In the genomic region with DNA sequence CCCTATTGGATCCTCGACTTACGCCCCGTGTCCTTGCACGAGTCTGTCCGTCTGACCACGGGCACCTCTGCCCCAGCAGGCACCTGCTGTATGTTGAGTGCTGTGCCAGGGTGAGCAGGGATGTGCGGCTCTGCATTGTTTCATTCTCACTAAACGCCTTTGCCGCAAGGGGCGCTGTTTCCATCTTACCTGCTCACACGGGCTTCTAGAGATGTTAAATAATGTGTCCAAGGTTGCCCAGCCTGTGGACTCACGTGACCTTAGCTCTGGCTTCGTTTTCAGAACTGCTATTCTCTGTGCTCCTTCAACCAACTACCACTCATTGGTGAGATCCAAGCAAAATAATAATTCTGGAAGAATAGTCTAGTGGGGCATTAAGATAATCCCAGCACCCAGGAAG, we compare ENCODE assay signal across 8 mouse cellular contexts.
DNase-seq lines count a peak whose midpoint lies in the region; ATAC-seq and TF ChIP-seq lines count a peak whose summit lies in the region.

No protein-coding gene starts in this region.

- H3K4me3 ChIP-seq in forebrain, embryonic 10.5 days, result no peak overlapping the region
- H3K4me3 ChIP-seq in forebrain, embryonic 12.5 days (replicated peaks), result no peak overlapping the region
- no peak overlapping the region for H3K4me3 ChIP-seq in midbrain, embryonic 11.5 days (ENCODE audit: low read depth, low read length)
- no peak overlapping the region for H3K4me3 ChIP-seq in midbrain, embryonic 13.5 days (replicated peaks)
- no peak overlapping the region for H3K4me3 ChIP-seq in stomach, postnatal 0 days (ENCODE audit: low read depth, low read length)

- H3K9me3 ChIP-seq in forebrain, embryonic 10.5 days, result peaks cover 19% of the 10 kb centered on the region
- H3K9me3 ChIP-seq in forebrain, embryonic 12.5 days, result 0 out of 2 replicates have a peak, but pooled peaks cover 6% of the 10 kb centered on the region
- no peaks in the 10 kb centered on the region for H3K9me3 ChIP-seq in midbrain, embryonic 11.5 days (ENCODE audit: control insufficient read depth, low read length)
- H3K9me3 ChIP-seq in midbrain, embryonic 13.5 days, result no peaks in the 10 kb centered on the region
- H3K9me3 ChIP-seq in stomach, postnatal 0 days (ENCODE audit: control insufficient read depth, low read length), result no peaks in the 10 kb centered on the region

- H3K36me3 ChIP-seq in forebrain, embryonic 10.5 days (replicated peaks), result 0 out of 2 replicates have a peak, but pooled peaks cover 8% of the 10 kb centered on the region
- H3K36me3 ChIP-seq in forebrain, embryonic 12.5 days (replicated peaks), result no peaks in the 10 kb centered on the region; the same call in 1 of the 2 replicates
- no peaks in the 10 kb centered on the region for H3K36me3 ChIP-seq in midbrain, embryonic 11.5 days (ENCODE audit: control insufficient read depth, insufficient read depth, low read length)
- H3K36me3 ChIP-seq in midbrain, embryonic 13.5 days, result 0 out of 2 replicates have a peak, but pooled peaks cover 5% of the 10 kb centered on the region
- no peaks in the 10 kb centered on the region for H3K36me3 ChIP-seq in stomach, postnatal 0 days (ENCODE audit: control insufficient read depth, insufficient read depth, low read length)

- WGBS in forebrain, embryonic 10.5 days, result 33% methylated on average over 13 of the region's 13 CpGs
- WGBS in forebrain, embryonic 12.5 days, result 33% methylated on average over 13 of the region's 13 CpGs
- 36% methylated on average over 13 of the region's 13 CpGs for WGBS in midbrain, embryonic 11.5 days
- WGBS in midbrain, embryonic 13.5 days, result 33% methylated on average over 13 of the region's 13 CpGs
- WGBS in stomach, postnatal 0 days, result 33% methylated on average over 13 of the region's 13 CpGs

- no peak for TF ChIP-seq EP300 in stomach, postnatal 0 days (optimal IDR thresholded peaks at IDR 0.05)

- no peak for ATAC-seq in forebrain, embryonic 12.5 days (ENCODE audit: low FRiP score)
- ATAC-seq in midbrain, embryonic 11.5 days (ENCODE audit: low FRiP score), result no peak
- ATAC-seq in midbrain, embryonic 13.5 days, result no peak
- 0 out of 2 replicates have a peak, but pooled peaks have one; percentile 49 for ATAC-seq in megakaryocyte, adult 5-6 weeks (ENCODE audit: poor library complexity, severe bottlenecking)
- no peak for ATAC-seq in stomach, postnatal 0 days (ENCODE audit: low FRiP score, low TSS enrichment)

- no peak overlapping the region for H3K9ac ChIP-seq in forebrain, embryonic 12.5 days
- H3K9ac ChIP-seq in midbrain, embryonic 11.5 days (ENCODE audit: low read length), result no peak overlapping the region
- H3K9ac ChIP-seq in midbrain, embryonic 13.5 days (replicated peaks), result no peak overlapping the region
- no peak overlapping the region for H3K9ac ChIP-seq in stomach, postnatal 0 days (ENCODE audit: low read length)

- peaks cover 21% of the 10 kb centered on the region for H3K4me1 ChIP-seq in forebrain, embryonic 10.5 days
- peaks cover 6% of the 10 kb centered on the region for H3K4me1 ChIP-seq in forebrain, embryonic 12.5 days
- no peaks in the 10 kb centered on the region for H3K4me1 ChIP-seq in midbrain, embryonic 11.5 days (ENCODE audit: control insufficient read depth, insufficient read depth, low read length)
- peaks cover 10% of the 10 kb centered on the region for H3K4me1 ChIP-seq in midbrain, embryonic 13.5 days (replicated peaks)
- no peaks in the 10 kb centered on the region for H3K4me1 ChIP-seq in stomach, postnatal 0 days (replicated peaks; ENCODE audit: control insufficient read depth, insufficient read depth)

- peak; percentile 66 for DNase-seq in forebrain, embryonic 10.5 days (ENCODE audit: extremely low spot score, low spot score)
- peak; percentile 94 for DNase-seq in midbrain, embryonic 11.5 days (ENCODE audit: low spot score, missing footprints)
- DNase-seq in cerebellum, adult 9-11 months, result peak; percentile 81
- DNase-seq in kidney, adult 9 months, result peak; percentile 80
- peak; percentile 78 for DNase-seq in stomach, postnatal 0 days (ENCODE audit: low spot score)

- peak; percentile 77 for TF ChIP-seq CTCF in stomach, postnatal 0 days (IDR thresholded peaks at IDR 0.05; ENCODE audit: low read depth)

- H3K27ac ChIP-seq in forebrain, embryonic 10.5 days, result no peak overlapping the region
- no peak overlapping the region for H3K27ac ChIP-seq in forebrain, embryonic 12.5 days
- H3K27ac ChIP-seq in midbrain, embryonic 11.5 days (ENCODE audit: low read depth, low read length), result no peak overlapping the region
- H3K27ac ChIP-seq in midbrain, embryonic 13.5 days, result no peak overlapping the region
- H3K27ac ChIP-seq in stomach, postnatal 0 days (replicated peaks), result no peak overlapping the region

- no peak overlapping the region for H3K4me2 ChIP-seq in forebrain, embryonic 12.5 days
- no peak overlapping the region for H3K4me2 ChIP-seq in midbrain, embryonic 11.5 days
- no peak overlapping the region for H3K4me2 ChIP-seq in midbrain, embryonic 13.5 days (replicated peaks)
- H3K4me2 ChIP-seq in stomach, postnatal 0 days (replicated peaks; ENCODE audit: low read depth), result no peak overlapping the region

- H3K27me3 ChIP-seq in forebrain, embryonic 10.5 days (ENCODE audit: poor library complexity, severe bottlenecking), result peaks cover 17% of the 10 kb centered on the region
- H3K27me3 ChIP-seq in forebrain, embryonic 12.5 days, result no peaks in the 10 kb centered on the region
- no peaks in the 10 kb centered on the region for H3K27me3 ChIP-seq in midbrain, embryonic 11.5 days (ENCODE audit: control insufficient read depth, insufficient read depth, low read length)
- H3K27me3 ChIP-seq in midbrain, embryonic 13.5 days, result no peaks in the 10 kb centered on the region
- H3K27me3 ChIP-seq in stomach, postnatal 0 days (ENCODE audit: control insufficient read depth, insufficient read depth, low read length), result no peaks in the 10 kb centered on the region
